Mouse (Mus musculus): ENCODE measurements at regions not wholly inside any gene's neighbourhood (a gene's known extent, or its start where the extent isn't known, plus 50 kb on each side); places are given as distances from the start of the nearest gene placed in this dataset.

- no peak for DNase-seq (ENCODE audit: low spot score)
Observed at GRCm38 (mm10) chr7:129918240-129919200, 326.9 kb downstream of the Wdr11 start.

DNA sequence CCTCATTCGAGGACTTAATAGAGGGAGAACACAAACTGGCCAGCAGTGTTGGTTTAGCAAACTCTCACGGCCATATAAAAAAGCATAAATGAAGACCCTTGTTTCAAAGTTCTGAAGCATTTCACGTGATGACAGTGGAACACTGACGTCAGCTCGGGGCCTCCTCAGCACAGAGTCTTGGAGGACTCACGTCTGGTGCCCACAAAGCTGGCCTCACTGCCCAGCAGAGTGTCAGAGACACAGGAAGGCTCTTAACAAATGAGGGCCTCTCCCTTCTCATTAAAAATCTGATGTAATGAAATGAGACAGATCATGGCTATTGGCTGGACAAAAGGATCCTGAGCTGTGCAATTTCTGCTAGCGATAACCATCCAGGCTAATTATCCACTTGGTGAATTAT is 330.6 kb downstream of the Wdr11 start:
- DNase-seq (ENCODE audit: low spot score), result no peak

GRCm38 (mm10) chr7:129936731-129937130 is 345.1 kb downstream of the Wdr11 start:
- no peak for DNase-seq (ENCODE audit: low spot score)

DNA sequence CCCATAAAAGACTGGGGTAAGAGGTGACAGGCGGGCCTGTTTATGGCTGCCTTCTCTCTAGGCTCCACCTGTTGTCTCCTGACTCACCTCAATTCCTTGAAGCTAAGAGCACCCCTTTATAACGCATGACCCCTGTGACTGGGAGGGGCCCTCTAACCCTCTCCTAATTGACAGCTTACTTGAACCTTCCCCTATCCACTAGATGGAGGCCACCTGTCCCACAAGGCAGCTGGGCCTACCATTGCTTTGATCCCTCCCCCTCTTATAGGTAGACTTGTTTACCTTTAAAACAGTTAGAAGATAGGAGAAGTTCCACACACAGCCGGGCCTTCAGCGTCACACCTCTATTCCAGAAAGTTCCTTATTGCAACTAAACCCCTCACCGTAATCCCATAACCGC is 346.1 kb downstream of the Wdr11 start:
- no peak for DNase-seq (ENCODE audit: low spot score)

DNA sequence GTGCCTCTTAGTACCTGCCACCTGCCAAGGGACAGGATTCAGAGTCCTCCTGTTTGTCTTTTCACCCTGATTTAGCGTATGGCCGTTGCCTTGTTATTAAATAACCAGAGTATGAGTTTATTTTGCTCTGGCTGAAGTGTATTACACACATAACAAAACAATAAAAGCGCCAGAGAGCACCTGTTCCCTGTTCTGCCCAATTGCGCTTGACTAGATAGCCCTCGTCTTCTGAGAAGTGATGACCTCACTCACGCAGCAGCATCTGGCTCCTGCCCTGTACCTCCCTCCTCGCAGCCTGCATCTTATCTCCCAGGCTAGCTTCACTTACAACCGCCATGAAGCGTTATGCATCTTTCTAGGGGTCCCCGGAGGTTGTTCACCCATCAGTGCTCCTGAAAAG is 346.5 kb downstream of the Wdr11 start:
- DNase-seq (ENCODE audit: low spot score), result no peak

DNA sequence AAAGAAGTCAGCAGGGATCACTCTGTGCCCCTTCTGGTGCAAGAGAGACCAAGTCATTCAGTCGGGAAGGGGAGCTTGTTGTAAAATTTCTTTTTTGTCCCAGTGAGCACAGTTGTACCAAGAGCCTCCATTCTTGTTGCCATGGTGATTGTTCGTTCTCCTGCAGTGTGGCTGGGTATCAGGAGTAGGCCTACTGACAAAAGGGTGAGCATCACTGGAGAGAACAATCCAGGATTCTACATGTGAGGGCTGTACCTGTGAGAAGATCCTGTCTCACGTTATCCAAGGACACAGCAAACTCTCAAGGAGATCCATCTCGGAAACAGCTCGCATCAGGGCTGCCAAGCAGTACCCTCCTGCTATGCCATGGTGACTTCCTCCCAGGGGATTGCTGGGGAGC is 347.6 kb downstream of the Wdr11 start:
- no peak for DNase-seq (ENCODE audit: low spot score)

DNA sequence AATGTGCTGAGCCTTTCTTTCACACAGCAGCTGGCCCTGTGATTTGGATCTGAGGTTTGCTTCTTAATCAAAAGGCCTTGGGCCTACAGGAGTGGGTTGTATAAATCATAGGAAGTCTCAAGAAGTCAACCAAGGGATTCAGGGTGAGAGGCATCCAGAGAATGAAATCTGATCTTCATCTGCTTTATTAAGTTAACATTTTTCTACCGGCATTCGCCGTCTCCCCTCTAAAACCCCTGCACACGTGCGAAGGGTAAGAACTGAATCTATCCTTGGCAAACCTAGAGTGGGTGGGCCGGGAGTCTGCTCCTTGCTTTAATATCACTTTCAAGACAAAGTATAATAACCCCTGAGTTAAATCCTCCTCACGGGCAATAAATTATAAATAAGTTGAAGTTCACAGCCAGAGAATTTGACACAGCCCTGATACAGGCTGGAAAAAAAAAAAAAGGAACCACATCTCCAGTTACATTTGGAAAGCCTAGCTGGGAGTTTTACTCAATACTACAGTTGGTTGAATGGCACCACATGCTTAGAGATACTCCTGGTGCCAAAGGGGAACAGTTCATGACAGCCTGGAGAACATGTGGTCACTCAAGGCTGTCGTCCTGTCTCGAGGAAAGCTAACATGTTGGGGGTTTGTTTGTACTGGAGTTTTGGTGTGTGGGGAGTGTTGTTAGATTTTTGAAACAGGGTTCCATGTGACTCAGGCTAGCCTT is 349.8 kb downstream of the Wdr11 start:
- DNase-seq (ENCODE audit: low spot score), result no peak

DNA sequence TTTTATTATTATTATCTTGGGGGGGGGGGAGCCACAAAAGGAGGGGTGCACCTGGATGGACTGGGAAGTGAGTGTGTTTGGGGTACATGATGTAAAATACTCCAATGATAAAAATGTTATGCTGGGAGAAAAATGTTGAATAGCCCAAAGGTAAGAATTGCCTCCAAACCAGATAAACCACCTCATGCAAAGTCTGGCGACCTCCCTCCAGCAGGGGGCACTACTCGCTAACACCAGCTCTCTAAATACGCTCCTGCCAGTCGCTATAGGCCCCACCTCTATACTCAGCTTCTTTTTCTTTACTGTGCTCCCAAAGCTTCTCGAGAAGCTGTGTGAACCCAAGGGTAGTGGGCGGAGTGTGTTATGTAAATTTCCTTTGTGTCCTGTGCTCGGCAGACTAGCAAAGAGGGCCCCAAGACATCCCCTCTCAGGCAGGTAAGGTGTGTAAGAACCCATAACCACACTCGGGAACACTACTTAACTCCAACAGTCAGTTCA is 357.0 kb downstream of the Wdr11 start:
- DNase-seq (ENCODE audit: low spot score), result no peak

GRCm38 (mm10) chr7:129950456-129950855 is 358.8 kb downstream of the Wdr11 start:
- DNase-seq (ENCODE audit: low spot score), result no peak

- DNase-seq (ENCODE audit: low spot score), result no peak
Observed at GRCm38 (mm10) chr7:129958379-129958778, 366.7 kb downstream of the Wdr11 start.

DNA sequence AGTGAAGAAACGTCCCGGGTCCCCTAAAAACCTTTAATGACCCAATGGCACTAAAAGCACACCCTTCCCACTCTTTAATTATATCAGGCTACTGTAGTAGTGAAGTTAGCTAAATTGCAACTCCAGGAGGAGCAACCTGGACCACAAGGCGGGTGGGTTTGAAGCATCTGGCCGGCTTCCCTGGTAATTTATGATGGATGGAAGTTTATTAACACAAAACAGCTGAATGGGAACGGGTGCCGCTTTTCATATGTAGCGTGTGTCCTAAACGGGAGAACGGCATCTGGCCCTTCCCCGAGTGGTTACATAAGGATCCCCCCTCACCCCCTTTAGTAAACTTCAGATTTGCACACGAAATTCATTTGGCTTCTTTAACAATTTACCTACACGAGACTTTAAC is 370.9 kb downstream of the Wdr11 start:
- DNase-seq (ENCODE audit: low spot score), result no peak

DNA sequence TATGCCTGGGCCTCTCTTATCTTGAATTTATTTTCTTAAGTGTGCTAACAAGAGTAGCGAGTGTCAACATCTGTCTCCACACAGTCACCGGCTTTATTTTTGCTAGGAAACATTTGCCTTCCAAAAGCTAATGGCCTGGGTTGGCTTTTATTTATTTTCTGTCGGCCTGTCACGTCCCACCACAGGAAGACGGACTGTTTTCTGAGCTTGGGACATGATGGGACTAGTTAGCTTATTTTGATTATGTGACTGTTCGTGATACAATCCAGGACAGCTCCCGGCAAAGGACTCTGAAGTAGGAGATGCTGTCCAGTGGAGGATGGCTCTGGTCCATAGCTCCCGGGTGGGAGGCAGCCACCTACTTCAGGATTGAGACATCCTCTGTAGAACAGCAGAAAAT is 372.5 kb downstream of the Wdr11 start:
- no peak for DNase-seq (ENCODE audit: low spot score)

DNA sequence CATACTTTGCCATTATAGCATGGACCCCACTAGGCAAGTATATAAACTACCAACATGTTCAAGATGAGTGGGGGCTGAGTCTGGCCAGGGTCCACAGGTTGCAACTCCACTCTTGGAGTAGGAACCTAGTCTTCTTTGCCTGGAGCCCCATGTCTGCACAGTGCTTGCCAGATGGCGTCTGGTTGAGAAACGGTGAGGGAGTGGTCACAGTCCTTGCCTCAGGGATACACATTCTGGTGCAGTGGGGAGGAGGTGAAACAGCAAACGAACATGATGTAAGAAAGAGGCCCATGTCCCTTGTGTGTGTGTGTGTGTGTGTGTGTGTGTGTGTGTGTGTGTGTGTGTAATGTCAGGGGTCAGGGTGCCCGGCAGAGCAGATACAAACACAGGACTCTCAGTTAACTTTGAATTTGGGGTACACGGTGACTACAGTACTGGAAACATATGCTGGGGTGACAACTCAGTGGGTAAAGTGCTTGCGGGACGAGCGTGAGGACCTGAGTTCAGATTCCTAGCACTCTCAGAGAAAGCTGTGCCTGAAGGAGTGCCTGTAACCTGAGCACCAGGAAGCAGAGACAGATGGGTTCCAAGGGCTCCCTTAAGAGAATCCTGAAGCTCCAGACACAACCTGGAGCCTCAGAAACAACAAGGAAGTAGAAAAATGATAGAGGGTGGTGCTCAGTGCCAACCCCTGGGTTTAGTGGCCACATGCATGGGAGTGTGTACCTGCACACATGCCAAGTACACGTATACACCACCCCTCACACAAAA is 373.8 kb downstream of the Wdr11 start:
- no peak for DNase-seq (ENCODE audit: low spot score)

DNA sequence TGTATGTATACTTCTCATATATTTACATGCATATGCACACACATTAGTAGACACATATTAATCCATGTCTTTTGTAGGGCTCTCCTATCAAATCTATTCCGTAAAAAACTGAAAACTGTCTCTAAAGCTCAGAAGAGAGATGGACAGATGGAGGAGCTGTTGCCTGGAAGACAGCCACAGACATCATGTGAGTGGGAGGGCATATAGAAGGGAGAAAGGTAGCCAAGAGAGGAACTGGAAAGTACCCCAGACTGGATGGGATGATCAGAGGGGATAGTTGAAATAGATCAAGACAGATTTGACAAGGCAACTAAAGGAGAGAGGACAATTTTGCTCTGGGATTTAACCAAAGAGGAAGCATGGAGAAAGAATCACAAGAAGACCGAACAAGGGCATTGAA is 375.1 kb downstream of the Wdr11 start:
- no peak for DNase-seq (ENCODE audit: low spot score)

DNA sequence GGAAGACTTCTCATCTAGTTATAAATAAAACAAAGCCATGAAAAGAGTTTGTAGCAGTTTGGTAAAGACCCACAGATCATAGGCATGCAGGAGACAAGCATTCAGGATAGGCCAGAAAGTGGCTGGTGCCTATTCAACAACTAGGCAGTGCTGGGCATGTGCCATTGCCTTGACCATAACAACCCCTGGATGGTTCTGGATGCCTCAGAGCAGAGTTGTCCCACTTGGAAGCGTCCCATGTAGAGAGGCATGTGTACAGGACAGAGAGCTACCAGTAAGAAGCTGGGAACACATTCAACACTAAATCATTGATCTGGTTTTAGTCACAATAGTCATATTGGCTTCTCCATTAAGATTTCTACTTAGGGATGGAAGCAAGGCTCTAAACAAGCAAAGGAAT is 378.5 kb downstream of the Wdr11 start:
- DNase-seq (ENCODE audit: low spot score), result no peak

DNA sequence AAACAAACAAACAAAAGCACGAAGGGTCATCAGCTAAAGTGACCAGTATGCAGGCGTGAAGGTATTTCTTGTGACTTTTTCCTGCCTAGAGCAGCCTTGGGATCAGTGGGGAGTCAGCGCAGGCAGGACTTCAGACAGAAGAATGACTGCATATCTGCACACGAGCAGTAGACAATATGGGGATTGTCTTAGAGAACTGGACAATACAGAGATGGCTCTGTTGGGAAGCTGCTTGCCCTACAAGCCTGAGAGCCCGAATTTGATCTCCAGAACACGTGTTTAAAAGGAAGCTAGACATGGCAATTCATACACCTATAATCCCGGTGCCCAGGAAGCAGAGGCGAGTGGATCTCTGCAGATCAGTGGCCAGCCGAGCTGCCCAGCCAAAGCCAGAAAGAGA is 382.5 kb downstream of the Wdr11 start:
- no peak for DNase-seq (ENCODE audit: low spot score)

DNA sequence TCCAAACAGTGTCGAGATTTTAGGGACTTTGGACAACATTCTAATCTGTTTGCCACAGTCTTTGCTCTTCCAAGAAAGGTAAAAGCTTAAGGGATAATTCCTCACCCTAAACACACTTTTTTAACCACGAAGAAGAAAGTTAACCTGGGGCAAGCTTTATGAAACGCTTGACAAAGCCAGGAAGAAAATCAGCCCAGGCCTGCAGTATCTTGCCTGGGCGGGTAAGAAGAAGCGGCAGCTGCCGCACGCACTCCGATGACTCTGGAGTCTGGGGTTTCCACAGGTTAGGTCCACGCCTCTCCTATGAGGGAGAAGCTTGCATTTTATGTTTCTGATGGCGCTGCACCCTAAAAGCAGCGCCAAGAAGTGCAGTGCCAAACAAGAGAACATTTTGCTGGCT is 383.2 kb downstream of the Wdr11 start:
- no peak for DNase-seq (ENCODE audit: low spot score)

DNA sequence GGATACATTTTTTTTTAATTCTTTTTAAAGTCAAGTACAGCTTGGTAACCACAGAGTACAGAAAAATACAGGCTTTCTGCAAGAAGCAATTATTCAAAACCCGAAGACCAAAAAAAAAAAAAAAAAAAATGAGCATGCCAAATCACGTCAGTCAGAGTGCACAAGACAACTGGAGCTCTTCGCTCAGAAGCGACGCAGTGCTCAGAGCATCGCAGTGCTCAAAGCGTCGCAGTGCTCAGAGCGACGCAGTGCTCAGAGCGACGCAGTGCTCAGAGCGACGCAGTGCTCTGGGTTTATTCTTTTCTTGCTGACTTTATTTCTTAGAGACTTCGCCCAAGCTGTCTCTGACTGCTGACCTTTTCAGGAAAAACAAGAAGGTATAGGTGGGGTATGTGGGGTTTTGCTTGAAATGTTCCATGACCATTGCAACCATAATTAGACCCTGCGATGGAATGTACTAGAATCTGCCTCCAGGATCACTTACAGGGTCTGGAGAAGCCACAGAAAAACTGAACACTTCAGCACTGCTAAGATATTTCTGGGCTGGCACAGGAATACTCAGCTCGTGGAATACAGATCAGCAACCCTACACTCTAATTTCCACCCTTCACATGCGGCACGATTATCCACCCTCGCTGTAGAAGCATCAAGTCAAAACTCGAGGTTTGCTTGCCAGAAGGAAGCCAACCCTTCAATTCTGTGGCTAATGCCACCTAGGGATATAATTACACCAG is 384.3 kb downstream of the Wdr11 start:
- no peak for DNase-seq (ENCODE audit: low spot score)

DNA sequence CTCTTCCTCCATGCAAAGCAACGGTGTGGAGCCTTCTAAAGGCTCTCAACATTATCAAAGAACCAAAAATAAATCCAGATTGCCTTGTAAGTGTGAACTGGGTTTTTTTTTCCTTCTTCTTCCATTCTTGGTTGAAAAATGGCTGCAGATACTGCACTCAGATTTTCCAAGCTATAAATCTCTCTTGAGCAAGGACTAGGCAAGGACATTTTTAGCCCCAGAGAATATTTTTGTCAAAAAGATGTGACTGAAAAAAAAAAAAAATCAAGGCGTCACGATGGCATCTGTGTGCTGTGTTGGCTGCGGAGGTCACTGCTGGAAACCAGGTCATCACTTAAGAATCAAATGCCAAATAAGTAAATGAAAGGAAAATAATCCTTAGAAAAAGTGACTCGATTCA is 386.9 kb downstream of the Wdr11 start:
- no peak for DNase-seq (ENCODE audit: low spot score)

- DNase-seq (ENCODE audit: low spot score), result no peak
Observed at GRCm38 (mm10) chr7:129979337-129979736, 387.7 kb downstream of the Wdr11 start.

DNA sequence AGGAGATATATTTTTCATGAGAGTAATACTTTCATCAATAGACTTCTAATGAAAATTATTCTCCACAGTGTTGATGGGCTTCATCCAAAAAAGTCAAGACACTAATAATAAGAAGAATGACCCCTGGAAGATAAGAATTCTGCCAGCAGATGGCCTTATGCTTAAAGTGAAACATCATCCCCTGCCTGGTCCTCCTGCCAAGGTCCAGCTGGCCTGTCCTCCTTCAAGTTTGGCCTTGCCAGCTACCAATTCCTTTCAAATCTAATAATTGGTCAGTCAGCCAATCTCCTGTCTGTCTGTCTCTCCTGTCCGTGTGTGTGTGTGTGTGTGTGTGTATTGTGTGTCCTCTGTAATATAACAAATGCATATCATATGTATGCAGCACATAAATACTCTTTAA is 388.8 kb downstream of the Wdr11 start:
- no peak for DNase-seq (ENCODE audit: low spot score)

GRCm38 (mm10) chr7:129982411-129982810 is 390.7 kb downstream of the Wdr11 start:
- no peak for DNase-seq (ENCODE audit: low spot score)

Measured in ovary, postnatal 10 days (tissue).